Mouse (Mus musculus): ENCODE results near the gene Ffar1. TPM values are rescaled to one million over a fixed set of nuclear protein-coding genes. Genes with fewer than 3 reads are reported as not detected.

The Ffar1 gene
- polyA plus RNA-seq, 2 experiments = 0.01 TPM; not detected in 1

GRCm38 (mm10) chr7:30857746-30858145 is 3.6 kb downstream of the Ffar1 start:
- ATAC-seq (ENCODE audit: insufficient read depth) (no peak), DNase-seq (ENCODE audit: low read depth in 3 of 3, low spot score in 3 of 3) (no peak)
- Histone ChIP-seq H3K4me3 (ENCODE audit: insufficient read depth in 1 of 2, low read depth in 2 of 2, low read length in 2 of 2) (no peak overlapping the region), H3K4me2 (ENCODE audit: low read depth) (no peak overlapping the region), H3K9me3 (ENCODE audit: control insufficient read depth, low read length) (no peaks in the 10 kb centered on the region), H3K27ac (no peak overlapping the region), H3K27me3 (ENCODE audit: control insufficient read depth, insufficient read depth, low read length) (no peaks in the 10 kb centered on the region), H3K9ac (replicated peaks) (no peak overlapping the region), H3K36me3 (replicated peaks; ENCODE audit: control insufficient read depth, insufficient read depth, low read depth) (no peaks in the 10 kb centered on the region), H3K4me1 (replicated peaks; ENCODE audit: control insufficient read depth in 2 of 2, insufficient read depth in 2 of 2, low read length in 1 of 2) (peaks cover 0 to 6% of the 10 kb centered on the region in 2 experiments; a peak in 1 of 4 replicates)
- TF ChIP-seq CTCF (IDR thresholded peaks at IDR 0.05; ENCODE audit: low read depth) (no peak), EP300 (IDR thresholded peaks at IDR 0.05; ENCODE audit: low read depth) (no peak)
- WGBS (ENCODE audit: insufficient replicate concordance) = 58% methylated on average over 1 of the region's 1 CpGs

DNA sequence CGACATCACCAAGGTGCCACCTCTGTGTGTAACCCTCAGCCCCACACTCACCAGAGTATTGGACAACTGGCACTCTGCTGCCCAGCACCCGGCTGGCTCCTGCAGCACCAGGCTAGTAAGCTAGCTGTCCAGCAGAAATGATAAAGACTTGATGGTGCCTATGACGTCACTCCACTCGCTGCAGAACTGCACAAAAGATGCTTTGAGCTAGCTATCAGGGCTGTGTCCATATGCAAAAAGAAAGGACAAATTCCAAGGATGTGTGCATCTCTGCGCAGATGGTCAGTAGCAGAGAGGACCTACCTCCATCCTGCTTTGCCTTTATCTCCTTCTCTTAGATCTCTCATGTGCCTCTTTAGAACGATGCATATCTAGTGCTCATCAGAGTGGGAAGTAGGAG is 5.3 kb downstream of the Ffar1 start, which contains the start of gene Ffar3:
Ffar3 (minus strand) TSS at position 101 of the 400 bp plus-strand sequence.
- Histone ChIP-seq H3K27me3 (ENCODE audit: control insufficient read depth, insufficient read depth, low read length) (no peaks in the 10 kb centered on the region), H3K9me3 (ENCODE audit: control insufficient read depth, low read length) (no peaks in the 10 kb centered on the region), H3K4me3 (ENCODE audit: insufficient read depth in 1 of 2, low read depth in 2 of 2, low read length in 2 of 2) (no peak within 1 kb of the TSS), H3K36me3 (replicated peaks; ENCODE audit: control insufficient read depth, insufficient read depth, low read depth) (no peaks in the 10 kb centered on the region), H3K4me1 (replicated peaks; ENCODE audit: control insufficient read depth in 2 of 2, insufficient read depth in 2 of 2, low read length in 1 of 2) (peaks cover 0 to 6% of the 10 kb centered on the region in 2 experiments; a peak in 1 of 4 replicates), H3K9ac (replicated peaks) (no peak within 1 kb of the TSS), H3K27ac (no peak within 1 kb of the TSS), H3K4me2 (ENCODE audit: low read depth) (no peak within 1 kb of the TSS)
- DNase-seq (ENCODE audit: low read depth in 3 of 3, low spot score in 3 of 3) = no peak
- WGBS (ENCODE audit: insufficient replicate concordance) = 56% methylated on average over 6 of the region's 6 CpGs
- TF ChIP-seq EP300 (IDR thresholded peaks at IDR 0.05; ENCODE audit: low read depth) (no peak), CTCF (IDR thresholded peaks at IDR 0.05; ENCODE audit: low read depth) (no peak)
- ATAC-seq (ENCODE audit: insufficient read depth) = no peak

GRCm38 (mm10) chr7:30851421-30851820 is 9.9 kb downstream of the Ffar1 start:
- H3K27ac ChIP-seq = no peak overlapping the region
- H3K4me1 ChIP-seq (replicated peaks; ENCODE audit: control insufficient read depth in 2 of 2, insufficient read depth in 2 of 2, low read length in 1 of 2) = peaks cover 0 to 2% of the 10 kb centered on the region in 2 experiments; a peak in 2 of 4 replicates
- TF ChIP-seq EP300 (IDR thresholded peaks at IDR 0.05; ENCODE audit: low read depth) = no peak
- TF ChIP-seq CTCF (IDR thresholded peaks at IDR 0.05; ENCODE audit: low read depth) = no peak
- H3K4me3 ChIP-seq (ENCODE audit: insufficient read depth in 1 of 2, low read depth in 2 of 2, low read length in 2 of 2) = no peak overlapping the region
- H3K9ac ChIP-seq (replicated peaks) = no peak overlapping the region
- no peak overlapping the region for H3K4me2 ChIP-seq (ENCODE audit: low read depth)
- H3K36me3 ChIP-seq (replicated peaks; ENCODE audit: control insufficient read depth, insufficient read depth, low read depth) = no peaks in the 10 kb centered on the region
- H3K27me3 ChIP-seq (ENCODE audit: control insufficient read depth, insufficient read depth, low read length) = no peaks in the 10 kb centered on the region
- no peaks in the 10 kb centered on the region for H3K9me3 ChIP-seq (ENCODE audit: control insufficient read depth, low read length)
- ATAC-seq (ENCODE audit: insufficient read depth) (no peak), DNase-seq (ENCODE audit: low read depth in 3 of 3, low spot score in 3 of 3) (no peak)
- 48% methylated on average over 1 of the region's 1 CpGs for WGBS (ENCODE audit: insufficient replicate concordance)

DNA sequence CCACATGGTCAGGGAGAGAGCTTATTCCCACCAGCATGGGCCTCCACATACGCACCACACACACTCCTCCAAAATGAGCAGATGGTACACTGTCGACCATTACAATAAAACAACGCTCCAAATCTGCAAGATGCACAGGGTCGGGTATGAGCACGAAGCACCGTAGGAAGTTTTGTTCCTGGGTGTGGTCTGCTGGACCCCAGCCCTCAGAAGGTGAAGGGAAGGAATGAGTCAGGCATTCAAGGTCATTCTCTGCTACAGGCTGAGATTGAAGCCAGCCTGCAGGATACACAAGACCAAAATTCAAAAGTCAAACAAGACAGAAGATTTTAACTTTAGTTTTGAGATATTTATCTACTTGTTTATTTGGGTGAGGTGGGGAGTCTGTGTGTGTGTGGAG is 13.4 kb downstream of the Ffar1 start:
- H3K4me1 ChIP-seq (replicated peaks; ENCODE audit: control insufficient read depth in 2 of 2, insufficient read depth in 2 of 2, low read length in 1 of 2) = peaks cover 0 to 7% of the 10 kb centered on the region in 2 experiments; a peak in 2 of 4 replicates
- no peak overlapping the region for H3K27ac ChIP-seq
- DNase-seq (ENCODE audit: low read depth in 3 of 3, low spot score in 3 of 3) (no peak), ATAC-seq (ENCODE audit: insufficient read depth) (no peak)
- H3K27me3 ChIP-seq (ENCODE audit: control insufficient read depth, insufficient read depth, low read length) = no peaks in the 10 kb centered on the region
- H3K4me2 ChIP-seq (ENCODE audit: low read depth) = no peak overlapping the region
- TF ChIP-seq CTCF (IDR thresholded peaks at IDR 0.05; ENCODE audit: low read depth) (no peak), EP300 (IDR thresholded peaks at IDR 0.05; ENCODE audit: low read depth) (no peak)
- no peaks in the 10 kb centered on the region for H3K36me3 ChIP-seq (replicated peaks; ENCODE audit: control insufficient read depth, insufficient read depth, low read depth)
- no peak overlapping the region for H3K9ac ChIP-seq (replicated peaks)
- H3K4me3 ChIP-seq (ENCODE audit: insufficient read depth in 1 of 2, low read depth in 2 of 2, low read length in 2 of 2) = no peak overlapping the region
- WGBS (ENCODE audit: insufficient replicate concordance) = 56% methylated on average over 6 of the region's 6 CpGs
- H3K9me3 ChIP-seq (ENCODE audit: control insufficient read depth, low read length) = no peaks in the 10 kb centered on the region

GRCm38 (mm10) chr7:30847386-30847785 is 14.0 kb downstream of the Ffar1 start:
- Histone ChIP-seq H3K27me3 (ENCODE audit: control insufficient read depth, insufficient read depth, low read length) (no peaks in the 10 kb centered on the region), H3K4me1 (replicated peaks; ENCODE audit: control insufficient read depth in 2 of 2, insufficient read depth in 2 of 2, low read length in 1 of 2) (peaks cover 0 to 7% of the 10 kb centered on the region in 2 experiments; a peak in 2 of 4 replicates), H3K4me2 (ENCODE audit: low read depth) (no peak overlapping the region), H3K36me3 (replicated peaks; ENCODE audit: control insufficient read depth, insufficient read depth, low read depth) (no peaks in the 10 kb centered on the region), H3K27ac (no peak overlapping the region), H3K9me3 (ENCODE audit: control insufficient read depth, low read length) (no peaks in the 10 kb centered on the region), H3K9ac (replicated peaks) (no peak overlapping the region), H3K4me3 (ENCODE audit: insufficient read depth in 1 of 2, low read depth in 2 of 2, low read length in 2 of 2) (no peak overlapping the region)
- ATAC-seq (ENCODE audit: insufficient read depth) = no peak
- no peak for DNase-seq (ENCODE audit: low read depth in 3 of 3, low spot score in 3 of 3)
- TF ChIP-seq EP300 (IDR thresholded peaks at IDR 0.05; ENCODE audit: low read depth) (no peak), CTCF (IDR thresholded peaks at IDR 0.05; ENCODE audit: low read depth) (no peak)
- WGBS (ENCODE audit: insufficient replicate concordance) = 68% methylated on average over 5 of the region's 5 CpGs

Measured in liver, embryonic 14.5 days (tissue).